Mouse (Mus musculus) testis, postnatal 10 days (tissue): ENCODE results near the gene Rabgap1l.

ENCODE experiments used
- DNase-seq: peaks from one replicate; pipeline ENCODE4 v3.0.0; 2021; ENCODE audit warnings: low spot score

Gene Rabgap1l

GRCm38 (mm10) chr1:160792686-160793355, at the start of gene Rabgap1l:
Gene Rabgap1l, minus strand, starts transcription at chr1:160793211.
- DNase-seq: peak; percentile 91

GRCm38 (mm10) chr1:160842567-160842966, 49.6 kb upstream of the Rabgap1l start:
- no peak for DNase-seq

DNA sequence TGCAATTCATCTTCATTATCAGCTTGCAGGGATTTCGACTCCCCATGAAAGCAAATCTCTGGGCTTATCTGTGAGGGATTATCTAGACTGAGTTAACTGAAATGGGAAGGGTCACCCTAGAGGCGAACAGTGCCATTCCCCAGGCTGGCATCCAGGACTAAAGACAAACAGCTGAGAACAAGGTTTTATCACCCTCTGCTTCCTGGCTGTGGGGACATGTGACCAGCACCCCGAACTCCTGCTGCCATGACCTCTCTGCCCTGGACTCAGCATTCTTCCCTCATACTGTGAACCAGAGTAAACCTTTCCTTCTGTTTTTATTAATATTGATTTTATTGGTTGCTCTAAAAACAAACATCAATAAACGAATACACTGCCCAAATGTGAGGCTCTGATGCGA, 47.6 kb upstream of the Rabgap1l start:
- DNase-seq: no peak

- DNase-seq: no peak
Measured at GRCm38 (mm10) chr1:160839095-160839494, 46.1 kb upstream of the Rabgap1l start.

- no peak for DNase-seq
Measured at GRCm38 (mm10) chr1:160834446-160834845, 41.4 kb upstream of the Rabgap1l start.

DNA sequence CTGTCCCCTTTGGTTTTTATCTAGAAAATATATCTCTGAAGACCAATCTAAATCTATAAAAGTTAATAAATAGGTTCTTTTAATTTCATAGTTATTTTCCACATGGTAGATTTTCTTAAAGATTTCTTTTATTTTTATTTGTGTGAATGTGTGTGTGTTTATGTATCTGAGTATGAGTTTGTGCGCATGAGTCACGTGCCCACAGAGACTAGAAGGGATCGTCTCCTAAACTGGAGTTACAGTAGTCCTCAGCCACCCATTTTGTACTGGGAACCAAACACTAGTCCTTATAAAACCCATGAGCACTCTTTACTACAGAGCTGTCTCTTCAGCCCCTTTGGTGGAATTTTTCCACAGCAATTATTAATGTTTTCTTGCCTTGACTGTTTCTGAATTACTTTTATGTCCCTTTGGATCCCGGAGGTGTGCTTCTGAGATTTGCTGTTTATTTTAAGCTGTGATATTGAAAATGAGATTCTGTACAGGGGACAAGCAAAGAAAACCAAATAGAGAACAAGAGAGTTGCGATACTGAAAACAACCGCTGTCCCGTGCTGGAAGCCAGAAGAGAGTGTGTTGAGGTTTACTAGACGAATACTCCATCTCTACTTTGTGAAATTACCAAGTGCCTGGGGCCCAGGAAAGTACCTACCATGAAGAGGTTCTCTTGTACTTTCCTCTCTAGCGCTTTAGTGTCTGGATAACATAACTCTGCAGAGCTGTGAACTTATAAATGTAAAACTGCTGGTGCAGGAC, 39.4 kb upstream of the Rabgap1l start:
- DNase-seq: no peak

GRCm38 (mm10) chr1:160830608-160831498, 37.8 kb upstream of the Rabgap1l start:
- DNase-seq: no peak

- DNase-seq: no peak
Measured at GRCm38 (mm10) chr1:160825441-160825856, 32.4 kb upstream of the Rabgap1l start.

DNA sequence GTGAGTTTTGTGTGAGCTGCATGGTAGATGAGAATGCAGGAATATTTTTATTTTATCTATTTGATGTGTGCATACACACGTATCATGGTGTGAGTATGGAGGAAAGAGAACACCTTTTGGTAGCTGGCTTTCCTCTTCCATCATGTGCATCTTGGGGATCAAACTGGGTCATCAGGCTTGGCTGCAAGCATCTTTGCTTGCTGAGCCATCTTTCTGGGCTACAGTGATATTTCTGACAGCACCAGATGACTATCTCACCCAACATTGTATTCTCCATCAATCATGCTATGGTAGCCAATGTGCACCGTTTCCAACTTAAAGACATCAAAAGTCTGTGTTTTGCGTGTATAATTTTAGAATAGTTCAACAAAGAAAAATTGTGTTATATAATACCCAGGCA, 30.6 kb upstream of the Rabgap1l start:
- DNase-seq: no peak

- DNase-seq: no peak
Measured at GRCm38 (mm10) chr1:160814198-160814597, 21.2 kb upstream of the Rabgap1l start.

DNA sequence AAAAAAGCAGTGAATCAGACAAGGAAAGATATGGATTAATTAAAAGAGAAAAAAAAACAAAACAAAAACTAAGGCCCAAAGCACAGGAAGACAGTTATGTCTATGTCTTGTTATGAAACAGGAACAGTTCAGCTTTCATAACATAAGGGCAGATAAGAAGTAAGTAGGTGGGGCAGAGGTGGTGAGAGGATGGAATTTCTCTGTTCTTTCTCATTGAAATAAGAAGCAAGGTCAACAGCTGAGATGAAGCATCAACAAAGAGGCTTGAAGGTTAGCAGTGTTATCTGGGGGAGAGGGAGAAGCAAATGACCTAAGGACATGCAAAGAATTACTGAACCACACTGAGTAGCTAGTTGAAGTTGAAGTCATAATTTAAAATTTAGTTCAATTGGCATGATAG, 19.4 kb upstream of the Rabgap1l start:
- no peak for DNase-seq

GRCm38 (mm10) chr1:160811930-160812329, 18.9 kb upstream of the Rabgap1l start:
- no peak for DNase-seq

- no peak for DNase-seq
Measured at GRCm38 (mm10) chr1:160805268-160805667, 12.3 kb upstream of the Rabgap1l start.

- DNase-seq: no peak
Measured at GRCm38 (mm10) chr1:160799972-160800371, 7.0 kb upstream of the Rabgap1l start.

- no peak for DNase-seq
Measured at GRCm38 (mm10) chr1:160795016-160795415, 2.0 kb upstream of the Rabgap1l start.

GRCm38 (mm10) chr1:160793791-160794757, 1.1 kb upstream of the Rabgap1l start:
- DNase-seq: no peak

DNA sequence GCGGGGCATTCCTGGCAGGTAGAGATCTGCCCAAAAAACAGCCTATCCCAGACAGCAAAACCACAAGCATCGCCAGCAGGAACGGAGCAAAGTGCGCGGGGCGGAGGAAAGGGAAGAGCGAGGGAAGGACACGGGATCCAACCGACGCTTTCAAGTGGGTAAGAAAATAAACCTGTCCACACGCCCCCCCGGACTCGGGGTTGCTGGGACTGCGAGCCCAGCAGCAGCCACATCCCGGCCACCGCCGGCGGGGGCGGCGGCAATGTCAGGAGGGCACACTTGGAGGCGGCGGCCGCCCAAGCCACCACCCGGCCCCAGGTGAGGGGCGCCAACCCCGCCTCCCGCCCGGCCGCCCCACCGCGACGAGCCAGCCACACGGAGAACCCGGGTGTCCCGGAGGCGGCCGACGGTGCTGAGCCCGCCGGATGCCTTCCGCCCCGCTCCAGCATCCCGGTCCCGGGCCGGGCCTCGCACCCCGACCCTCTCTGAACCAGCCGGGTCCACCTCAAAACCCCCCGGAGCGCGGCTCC, 790 bp downstream of the Rabgap1l start:
- DNase-seq: no peak

GRCm38 (mm10) chr1:160791381-160792155, 1.4 kb downstream of the Rabgap1l start:
- no peak for DNase-seq

GRCm38 (mm10) chr1:160790630-160791029, 2.4 kb downstream of the Rabgap1l start:
- DNase-seq: no peak

- no peak for DNase-seq
Measured at GRCm38 (mm10) chr1:160789876-160790275, 3.1 kb downstream of the Rabgap1l start.
